Mouse (Mus musculus) testis, postnatal 14 days (tissue): ENCODE measurements at regions not wholly inside any gene's neighbourhood (a gene's known extent, or its start where the extent isn't known, plus 50 kb on each side); places are given as distances from the start of the nearest gene placed in this dataset.

ENCODE experiments used
- DNase-seq: peaks from one replicate; pipeline ENCODE4 v3.0.0; 2021; ENCODE audit warnings: low spot score

GRCm38 (mm10) chr19:59395739-59396138 lies 50.2 kb upstream of the Pdzd8 start:
- DNase-seq: peak; percentile 24

GRCm38 (mm10) chr19:59396506-59396905 lies 50.9 kb upstream of the Pdzd8 start:
- no peak for DNase-seq

GRCm38 (mm10) chr19:59399849-59400585 lies 54.4 kb upstream of the Pdzd8 start:
- DNase-seq: no peak

DNA sequence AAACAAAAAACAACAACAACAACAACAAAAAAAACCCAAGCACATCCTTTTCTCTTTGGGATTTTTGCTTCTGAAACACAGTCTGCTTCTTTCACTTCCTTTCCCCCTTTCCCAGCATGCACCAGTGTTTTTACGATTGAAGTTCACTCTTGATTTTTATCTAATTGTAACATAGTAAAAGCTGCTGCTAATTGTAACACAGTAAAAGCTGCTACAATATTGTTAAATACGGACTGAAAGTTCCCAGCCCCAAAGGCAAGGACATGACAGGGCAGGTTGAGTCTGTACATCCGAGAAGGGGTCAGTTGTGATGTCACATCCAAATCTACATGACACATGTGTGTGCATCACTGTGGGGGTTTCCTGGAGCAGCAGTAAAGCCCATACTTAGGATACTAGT lies 55.7 kb upstream of the Pdzd8 start:
- DNase-seq: no peak

- no peak for DNase-seq
Measured at GRCm38 (mm10) chr19:59402097-59402496, 56.1 kb upstream of the Emx2 start.

GRCm38 (mm10) chr19:59404082-59404481 lies 54.1 kb upstream of the Emx2 start:
- DNase-seq: no peak

GRCm38 (mm10) chr19:59404766-59405165 lies 53.4 kb upstream of the Emx2 start:
- DNase-seq: no peak

DNA sequence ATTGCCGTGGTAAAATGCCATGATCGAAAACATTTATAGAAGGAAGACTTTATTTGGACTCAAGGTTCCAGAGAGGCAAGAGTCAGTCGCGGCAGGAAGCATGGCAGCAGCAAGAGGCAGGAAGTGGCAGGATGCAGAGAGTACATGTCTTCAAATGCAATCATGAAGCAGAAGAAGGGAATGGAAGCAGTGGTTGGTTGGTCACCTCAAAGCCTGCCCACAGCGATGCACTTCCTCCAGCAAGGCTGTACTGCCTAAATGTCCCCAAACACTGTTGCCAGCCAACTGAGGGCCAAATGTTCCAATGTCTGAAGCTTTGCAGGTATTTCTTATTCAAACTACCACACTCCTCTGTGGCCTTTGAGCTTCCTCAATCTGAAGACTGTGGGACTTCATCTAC lies 52.6 kb upstream of the Emx2 start:
- no peak for DNase-seq

DNA sequence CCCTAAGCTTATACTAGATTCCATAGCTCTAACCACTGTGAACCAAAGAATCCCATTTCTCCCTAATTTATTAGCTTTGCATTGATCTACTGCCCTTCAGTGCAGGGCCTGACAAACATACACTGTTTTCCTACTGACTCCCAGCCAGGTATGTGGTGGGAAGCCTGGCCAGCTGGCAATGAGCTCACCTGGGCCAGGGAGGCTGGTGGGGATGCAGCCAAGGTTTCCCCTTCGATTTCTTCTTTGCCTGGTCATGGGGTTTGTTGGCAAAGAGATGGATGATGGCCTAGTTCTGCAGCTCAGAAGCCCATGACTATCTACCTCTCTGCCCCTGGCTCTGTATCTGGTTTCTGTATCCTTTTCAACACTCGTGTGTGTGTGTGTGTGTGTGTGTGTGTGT lies 50.1 kb upstream of the Emx2 start:
- DNase-seq: no peak
